Mouse (Mus musculus) MEL (cell line): ENCODE data around the gene Inpp1. TPM values are rescaled to one million over a fixed set of nuclear protein-coding genes. Genes with fewer than 3 reads are reported as not detected.

Source experiments
- DNase-seq: peaks from one replicate; pipeline ENCODE4 v3.0.0; 2011; ENCODE audit warnings: low read depth, low spot score
- H3K27ac ChIP-seq: 2 replicates; pipeline ENCODE4 v1.5.1; 2012; ENCODE audit warnings: low read depth, mild to moderate bottlenecking, control low read depth, low read length, moderate library complexity; ENCODE audit not compliant: control insufficient read depth
- H3K27me3 ChIP-seq, 2 experiments: fragments of 150-350 bp in 1 of 2; sonication (generic) in 1 of 2; 2 replicates each; pipeline ENCODE4 v1.6.1; 2012; ENCODE audit warnings: low read length in 2 of 2, mild to moderate bottlenecking in 2 of 2, improper control_type of control experiment in 1 of 2, moderate library complexity in 1 of 2; ENCODE audit not compliant: insufficient read depth in 2 of 2, control insufficient read depth in 1 of 2
- H3K36me3 ChIP-seq, 2 experiments: 2 replicates each; pipeline ENCODE4 v1.6.1; 2012 to 2014; ENCODE audit warnings: low read length in 2 of 2, improper control_type of control experiment in 1 of 2, inconsistent platforms in 1 of 2, mild to moderate bottlenecking in 1 of 2; ENCODE audit not compliant: insufficient read depth in 2 of 2, control insufficient read depth in 1 of 2
- H3K4me1 ChIP-seq, 2 experiments: fragments of 150-350 bp in 1 of 2; sonication (generic) in 1 of 2; 2 replicates each; pipeline ENCODE4 v1.6.1; 2012; ENCODE audit warnings: low read length in 2 of 2, improper control_type of control experiment in 1 of 2, mild to moderate bottlenecking in 1 of 2; ENCODE audit not compliant: insufficient read depth in 2 of 2, control insufficient read depth in 1 of 2
- H3K4me3 ChIP-seq, 2 experiments: fragments of 150-350 bp in 1 of 2; sonication (generic) in 1 of 2; 2 replicates each; pipeline ENCODE4 v1.5.1; 2012; ENCODE audit warnings: low read depth in 2 of 2, low read length in 2 of 2, mild to moderate bottlenecking in 2 of 2, moderate library complexity in 2 of 2, control low read depth in 1 of 2, improper control_type of control experiment in 1 of 2; ENCODE audit not compliant: control insufficient read depth in 1 of 2, insufficient read depth in 1 of 2
- H3K79me2 ChIP-seq: 2 replicates; pipeline ENCODE4 v1.6.1; 2012; ENCODE audit warnings: mild to moderate bottlenecking, low read length, moderate library complexity; ENCODE audit not compliant: control insufficient read depth, poor library complexity, insufficient read depth
- H3K9ac ChIP-seq: 2 replicates; pipeline ENCODE4 v1.6.1; 2012; ENCODE audit warnings: low read depth, mild to moderate bottlenecking, control low read depth, low read length, moderate library complexity; ENCODE audit not compliant: control insufficient read depth, poor library complexity, severe bottlenecking
- H3K9me3 ChIP-seq: fragments of 150-350 bp; sonication (generic); replicated peaks from 2 replicates; pipeline ENCODE4 v1.6.1; 2012; ENCODE audit warnings: mild to moderate bottlenecking, low read length, improper control_type of control experiment, moderate library complexity; ENCODE audit not compliant: insufficient read depth
- CHD1 ChIP-seq: IDR thresholded peaks from 2 replicates; pipeline ENCODE4 v1.6.1; 2012; ENCODE audit warnings: low read depth, mild to moderate bottlenecking, inconsistent platforms, low read length, improper control_type of control experiment
- CHD2 ChIP-seq: IDR thresholded peaks from 2 replicates; pipeline ENCODE4 v1.6.1; 2011; ENCODE audit warnings: low read length, improper control_type of control experiment
- CTCF ChIP-seq, 3 experiments: IDR thresholded peaks in 2 of 3; conservative IDR thresholded peaks in 1 of 3; 2 replicates each; pipeline ENCODE4 v1.5.1; 2011 to 2012; ENCODE audit warnings: low read length in 3 of 3, low read depth in 2 of 3, mild to moderate bottlenecking in 2 of 3, improper control_type of control experiment in 1 of 3, inconsistent platforms in 1 of 3, mixed read lengths in 1 of 3, moderate library complexity in 1 of 3; ENCODE audit not compliant: control insufficient read depth in 1 of 3, insufficient read depth in 1 of 3, poor library complexity in 1 of 3, severe bottlenecking in 1 of 3
- ELF1 ChIP-seq: IDR thresholded peaks from 2 replicates; pipeline ENCODE4 v1.6.1; 2014; ENCODE audit warnings: low read depth, mild to moderate bottlenecking, inconsistent platforms, low read length, improper control_type of control experiment, moderate library complexity
- GABPA ChIP-seq: IDR thresholded peaks from 2 replicates; pipeline ENCODE4 v1.6.1; 2012; ENCODE audit warnings: low read depth, mild to moderate bottlenecking, inconsistent platforms, low read length, improper control_type of control experiment, moderate library complexity
- MAFK ChIP-seq: IDR thresholded peaks from 2 replicates; pipeline ENCODE4 v1.6.1; 2011; ENCODE audit warnings: low read depth, mild to moderate bottlenecking, low read length, improper control_type of control experiment, borderline replicate concordance
- MAZ ChIP-seq: IDR thresholded peaks from 2 replicates; pipeline ENCODE4 v1.6.1; 2012; ENCODE audit warnings: low read depth, mild to moderate bottlenecking, inconsistent platforms, low read length, improper control_type of control experiment
- MEF2A ChIP-seq: IDR thresholded peaks from 2 replicates; pipeline ENCODE4 v1.6.1; 2014; ENCODE audit warnings: low read depth, mild to moderate bottlenecking, inconsistent platforms, low read length, improper control_type of control experiment; ENCODE audit not compliant: poor library complexity, insufficient replicate concordance, severe bottlenecking; ENCODE audit errors: extremely low read depth
- MYB ChIP-seq: IDR thresholded peaks from 2 replicates; pipeline ENCODE4 v1.6.1; 2011; ENCODE audit warnings: mild to moderate bottlenecking, low read depth, low read length, improper control_type of control experiment
- MYC ChIP-seq: IDR thresholded peaks from 2 replicates; pipeline ENCODE4 v1.6.1; 2011; ENCODE audit warnings: low read depth, mild to moderate bottlenecking, low read length, improper control_type of control experiment, moderate library complexity
- NELFE ChIP-seq: IDR thresholded peaks from 2 replicates; pipeline ENCODE4 v1.6.1; 2011; ENCODE audit warnings: low read depth, low read length, improper control_type of control experiment
- POLR2A ChIP-seq, 2 experiments: IDR thresholded peaks; 2 replicates each; pipeline ENCODE4 v1.6.1; 2011 to 2012; ENCODE audit warnings: low read length in 2 of 2, mild to moderate bottlenecking in 2 of 2, control low read depth in 1 of 2, improper control_type of control experiment in 1 of 2, low read depth in 1 of 2, moderate library complexity in 1 of 2; ENCODE audit not compliant: control insufficient read depth in 1 of 2, insufficient read depth in 1 of 2, poor library complexity in 1 of 2
- RAD21 ChIP-seq: IDR thresholded peaks from 2 replicates; pipeline ENCODE4 v1.6.1; 2011; ENCODE audit warnings: mild to moderate bottlenecking, low read depth, low read length, improper control_type of control experiment
- RCOR1 ChIP-seq: IDR thresholded peaks from 2 replicates; pipeline ENCODE4 v1.6.1; 2012; ENCODE audit warnings: low read depth, mild to moderate bottlenecking, inconsistent platforms, low read length, improper control_type of control experiment
- SMC3 ChIP-seq: IDR thresholded peaks from 2 replicates; pipeline ENCODE4 v1.6.1; 2011; ENCODE audit warnings: low read depth, low read length, improper control_type of control experiment
- TCF12 ChIP-seq: IDR thresholded peaks from 2 replicates; pipeline ENCODE4 v1.6.1; 2014; ENCODE audit warnings: low read depth, mild to moderate bottlenecking, inconsistent platforms, low read length, improper control_type of control experiment, moderate library complexity
- USF2 ChIP-seq, 2 experiments: IDR thresholded peaks; 2 replicates each; pipeline ENCODE4 v1.6.1; 2011 to 2012; ENCODE audit warnings: improper control_type of control experiment in 2 of 2, low read length in 2 of 2, borderline replicate concordance in 1 of 2, inconsistent platforms in 1 of 2, low read depth in 1 of 2, mild to moderate bottlenecking in 1 of 2; ENCODE audit not compliant: insufficient read depth in 1 of 2
- ZC3H11A ChIP-seq: IDR thresholded peaks from 2 replicates; pipeline ENCODE4 v1.6.1; 2012; ENCODE audit warnings: low read depth, mild to moderate bottlenecking, inconsistent platforms, low read length, improper control_type of control experiment
- ZKSCAN1 ChIP-seq: IDR thresholded peaks from 2 replicates; pipeline ENCODE4 v1.6.1; 2012; ENCODE audit warnings: low read depth, mild to moderate bottlenecking, inconsistent platforms, low read length, improper control_type of control experiment, moderate library complexity
- ZMIZ1 ChIP-seq: IDR thresholded peaks from 2 replicates; pipeline ENCODE4 v1.6.1; 2012; ENCODE audit warnings: low read depth, mild to moderate bottlenecking, inconsistent platforms, low read length, improper control_type of control experiment, moderate library complexity
- polyA plus RNA-seq, 2 experiments: library from polyadenylated mRNA; stranded (reverse) in 1 of 2; unstranded in 1 of 2; fragments of >175 nt in 1 of 2; fragments of >200 nt in 1 of 2; gene quantifications; 2 replicates each; pipeline versions ENCODE4 v1.2.1 to v1.2.4; 2012; ENCODE audit warnings: low replicate concordance in 2 of 2, low read depth in 1 of 2; ENCODE audit not compliant: insufficient read length in 2 of 2, insufficient read depth in 1 of 2, missing spikeins in 1 of 2
- total RNA-seq: library from RNA; depleted of rRNA; stranded (reverse); fragments of 300-350 nt; gene quantifications from 2 replicates; pipeline ENCODE4 v1.2.3, GENCODE M21; 2012

The Inpp1 gene
- total and polyA plus RNA-seq, 3 experiments, result 0.96 to 5.9 TPM; not detected in 1

- Histone ChIP-seq H3K36me3 (no peaks in the 10 kb centered on the region), H3K27me3 (no peaks in the 10 kb centered on the region), H3K27ac (no peak overlapping the region), H3K9me3 (no peaks in the 10 kb centered on the region), H3K4me1 (no peaks in the 10 kb centered on the region), H3K79me2 (no peaks in the 10 kb centered on the region), H3K9ac (no peak overlapping the region), H3K4me3 (no peak overlapping the region)
- peak; percentile 28 for DNase-seq
- TF ChIP-seq MYB (no peak), NELFE (no peak), CHD1 (no peak), RAD21 (peak; percentile 27), CHD2 (no peak), ZC3H11A (0 out of 2 replicates have a peak, but pooled peaks have one; percentile 18), MAZ (no peak), SMC3 (peak; percentile 57), POLR2A (IDR thresholded peaks at IDR 0.05; ENCODE audit: control insufficient read depth in 1 of 2, insufficient read depth in 1 of 2, low read depth in 1 of 2, low read length in 2 of 2, poor library complexity in 1 of 2) (no peak), USF2 (IDR thresholded peaks at IDR 0.05; ENCODE audit: borderline replicate concordance in 1 of 2, insufficient read depth in 1 of 2, low read depth in 1 of 2, low read length in 2 of 2) (no peak), MYC (no peak), ELF1 (no peak), CTCF (IDR thresholded peaks at IDR 0.05 in 2 of 3, conservative IDR thresholded peaks at IDR 0.05 in 1 of 3; ENCODE audit: control insufficient read depth in 1 of 3, insufficient read depth in 1 of 3, low read depth in 2 of 3, low read length in 3 of 3, poor library complexity in 1 of 3, severe bottlenecking in 1 of 3) (peak in 2 of 3 experiments; percentile 43 to 49; a peak in 4 of 6 replicates)
Measured at GRCm38 (mm10) chr1:52793692-52794091, 23.8 kb downstream of the Inpp1 start.

- H3K36me3 ChIP-seq, result no peaks in the 10 kb centered on the region
Measured at GRCm38 (mm10) chr1:52792701-52793100, 24.8 kb downstream of the Inpp1 start.

More at GRCm38 (mm10) chr1:52792701-52793100, 24.8 kb downstream of the Inpp1 start:
- no peak for TF ChIP-seq MYB
- no peak for TF ChIP-seq ZKSCAN1
- TF ChIP-seq MEF2A, result no peak
- TF ChIP-seq ZMIZ1, result no peak
- TF ChIP-seq TCF12, result no peak
- no peak for TF ChIP-seq RCOR1
- TF ChIP-seq MAFK, result no peak
- no peak for TF ChIP-seq NELFE
- TF ChIP-seq SMC3, result no peak
- TF ChIP-seq CTCF (IDR thresholded peaks at IDR 0.05 in 2 of 3, conservative IDR thresholded peaks at IDR 0.05 in 1 of 3; ENCODE audit: control insufficient read depth in 1 of 3, insufficient read depth in 1 of 3, low read depth in 2 of 3, low read length in 3 of 3, poor library complexity in 1 of 3, severe bottlenecking in 1 of 3), result no peak
- no peak for TF ChIP-seq GABPA
- no peaks in the 10 kb centered on the region for H3K79me2 ChIP-seq
- H3K4me1 ChIP-seq, result no peaks in the 10 kb centered on the region
- H3K9ac ChIP-seq, result no peak overlapping the region
- H3K9me3 ChIP-seq, result no peaks in the 10 kb centered on the region
- no peaks in the 10 kb centered on the region for H3K27me3 ChIP-seq
- no peak overlapping the region for H3K27ac ChIP-seq
- DNase-seq, result no peak
- H3K4me3 ChIP-seq, result no peak overlapping the region
